Mouse (Mus musculus) embryonic facial prominence, embryonic 10.5 days (tissue): ENCODE results near the gene Cul7. TPM values are rescaled to one million over a fixed set of nuclear protein-coding genes. Genes with fewer than 3 reads are reported as not detected.
A peak's percentile ranks its signal among the peaks of the same experiment; 100 is the strongest.

Experiments used
- DNase-seq: peaks from one replicate; pipeline ENCODE4 v3.0.0-alpha.2; 2017; ENCODE audit warnings: low spot score
- H3K27ac ChIP-seq: fragments of 300-500 bp; sonication (generic); replicated peaks from 2 replicates; pipeline ENCODE4 v1.5.1; 2016; ENCODE audit warnings: mild to moderate bottlenecking
- H3K27me3 ChIP-seq: fragments of 300-500 bp; sonication (generic); replicated peaks from 2 replicates; pipeline ENCODE4 v1.6.1; 2016; ENCODE audit warnings: low read depth, mild to moderate bottlenecking; ENCODE audit not compliant: poor library complexity, severe bottlenecking
- H3K36me3 ChIP-seq: fragments of 300-500 bp; sonication (generic); replicated peaks from 2 replicates; pipeline ENCODE4 v1.6.1; 2016; ENCODE audit warnings: mild to moderate bottlenecking, moderate library complexity
- H3K4me1 ChIP-seq: fragments of 300-500 bp; sonication (generic); 2 replicates; pipeline ENCODE4 v1.6.1; 2016
- H3K4me3 ChIP-seq: fragments of 300-500 bp; sonication (generic); 2 replicates; pipeline ENCODE4 v1.5.1; 2016; ENCODE audit warnings: mild to moderate bottlenecking, moderate library complexity
- H3K9me3 ChIP-seq: fragments of 300-500 bp; sonication (generic); 2 replicates; pipeline ENCODE4 v1.6.1; 2016; ENCODE audit warnings: mild to moderate bottlenecking
- WGBS: fragments of 180-500 bp; shearing (Covaris S2); methylation state at CpG from one replicate; pipeline ENCODE4 v1.1.7; 2016; 5-methylcytosine and 5-hydroxymethylcytosine counted together
- polyA plus RNA-seq: library from polyadenylated mRNA; unstranded; fragments of >200 nt; fragmentation: Nextera tagmentation; extraction: Ambion mirVana; gene quantifications from 2 replicates; pipeline ENCODE4 v1.2.1, GENCODE M21; 2016

Cul7 gene
- polyA plus RNA-seq, 1 experiment from 2014 or later: 46.9 TPM

- peak; percentile 49 for DNase-seq
- Histone ChIP-seq H3K4me3 (peak overlapping the region; percentile 30; the same call in 1 of the 2 replicates), H3K36me3 (peaks cover 62% of the 10 kb centered on the region), H3K4me1 (peaks cover 16% of the 10 kb centered on the region), H3K27ac (peak overlapping the region; percentile 63), H3K9me3 (no peaks in the 10 kb centered on the region), H3K27me3 (no peaks in the 10 kb centered on the region)
- 29% methylated on average over 15 of the region's 15 CpGs for WGBS
These were observed 13.2 kb upstream of the Cul7 start for GRCm38 (mm10) chr17:46636831-46637523.

- Histone ChIP-seq H3K27ac (no peak overlapping the region), H3K27me3 (no peaks in the 10 kb centered on the region), H3K4me1 (peaks cover 25% of the 10 kb centered on the region), H3K36me3 (peaks cover 58% of the 10 kb centered on the region), H3K4me3 (no peak overlapping the region), H3K9me3 (no peaks in the 10 kb centered on the region)
- 84% methylated on average over 9 of the region's 9 CpGs for WGBS
- no peak for DNase-seq
These were observed 10.2 kb upstream of the Cul7 start for GRCm38 (mm10) chr17:46639929-46640328.

DNA sequence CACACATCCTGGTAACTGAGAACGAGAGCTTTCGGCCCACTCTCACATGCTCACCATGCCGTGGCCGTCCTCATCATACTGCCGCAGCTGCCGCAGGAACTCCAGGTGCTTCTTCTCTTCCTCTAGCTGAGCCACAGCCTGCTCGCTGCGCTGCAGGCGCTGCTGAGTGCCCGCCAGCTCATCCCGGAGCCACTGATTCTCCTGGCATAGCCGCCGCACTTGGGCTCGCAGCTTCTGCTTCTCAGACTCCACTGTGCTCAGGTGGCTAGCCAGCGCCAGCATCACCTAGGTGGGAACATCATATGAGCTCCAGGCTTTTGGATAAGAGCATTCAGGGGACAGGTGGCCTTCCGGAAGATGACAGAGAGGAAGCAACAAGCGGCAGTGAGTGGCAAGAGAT is 8.1 kb upstream of the Cul7 start:
- H3K36me3 ChIP-seq: peaks cover 41% of the 10 kb centered on the region
- H3K27me3 ChIP-seq: no peaks in the 10 kb centered on the region
- 88% methylated on average over 17 of the region's 17 CpGs for WGBS
- DNase-seq: no peak
- H3K4me1 ChIP-seq: peaks cover 25% of the 10 kb centered on the region
- 0 out of 2 replicates have a peak overlapping the region, but pooled peaks have one; percentile 3 for H3K4me3 ChIP-seq
- no peaks in the 10 kb centered on the region for H3K9me3 ChIP-seq
- no peak overlapping the region for H3K27ac ChIP-seq

DNA sequence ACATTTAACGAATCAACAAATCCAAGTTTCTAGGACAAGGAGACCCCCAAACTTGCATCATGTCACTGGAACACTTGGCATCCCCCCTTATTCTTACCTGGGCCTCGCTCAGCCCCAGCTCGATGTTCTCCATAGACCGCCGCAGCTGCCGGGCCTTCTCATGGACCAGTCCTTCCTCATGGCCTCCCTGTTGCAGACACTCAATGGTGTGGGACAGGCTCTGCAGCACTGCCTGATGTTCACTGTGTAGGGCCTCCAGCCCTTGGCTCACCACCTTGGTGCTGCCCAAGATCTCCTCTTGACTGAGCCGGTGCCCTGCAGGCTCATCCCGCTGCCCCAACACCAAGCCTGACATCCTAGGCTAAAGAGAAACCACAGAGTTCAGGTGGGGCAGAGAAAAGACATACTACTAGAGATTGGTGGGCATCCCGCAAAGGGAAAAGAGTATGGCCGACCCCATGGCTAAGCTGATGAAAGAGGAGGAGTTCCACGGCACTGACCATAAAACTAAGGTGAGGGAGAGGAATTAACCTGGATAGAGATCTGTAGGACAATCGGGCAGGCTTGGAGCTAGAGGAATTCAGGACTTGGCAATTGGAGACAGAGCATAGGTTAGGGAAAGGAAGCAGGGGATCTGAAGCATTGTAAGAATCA is 5.9 kb upstream of the Cul7 start:
- no peak overlapping the region for H3K27ac ChIP-seq
- peak overlapping the region; percentile 78 for H3K4me3 ChIP-seq
- 87% methylated on average over 12 of the region's 12 CpGs for WGBS

GRCm38 (mm10) chr17:46644916-46645475 is 5.1 kb upstream of the Cul7 start:
- peaks cover 52% of the 10 kb centered on the region for H3K36me3 ChIP-seq
- no peak for DNase-seq
- peaks cover 37% of the 10 kb centered on the region for H3K4me1 ChIP-seq
- no peaks in the 10 kb centered on the region for H3K27me3 ChIP-seq
- peak overlapping the region; percentile 89 for H3K27ac ChIP-seq
- H3K4me3 ChIP-seq: peak overlapping the region; percentile 78
- 10% methylated on average over 11 of the region's 11 CpGs for WGBS
- H3K9me3 ChIP-seq: no peaks in the 10 kb centered on the region

More for the DNA sequence above, 5.9 kb upstream of the Cul7 start:
- H3K9me3 ChIP-seq: no peaks in the 10 kb centered on the region
- no peaks in the 10 kb centered on the region for H3K27me3 ChIP-seq
- H3K36me3 ChIP-seq: peaks cover 52% of the 10 kb centered on the region
- DNase-seq: no peak
- peaks cover 30% of the 10 kb centered on the region for H3K4me1 ChIP-seq

DNA sequence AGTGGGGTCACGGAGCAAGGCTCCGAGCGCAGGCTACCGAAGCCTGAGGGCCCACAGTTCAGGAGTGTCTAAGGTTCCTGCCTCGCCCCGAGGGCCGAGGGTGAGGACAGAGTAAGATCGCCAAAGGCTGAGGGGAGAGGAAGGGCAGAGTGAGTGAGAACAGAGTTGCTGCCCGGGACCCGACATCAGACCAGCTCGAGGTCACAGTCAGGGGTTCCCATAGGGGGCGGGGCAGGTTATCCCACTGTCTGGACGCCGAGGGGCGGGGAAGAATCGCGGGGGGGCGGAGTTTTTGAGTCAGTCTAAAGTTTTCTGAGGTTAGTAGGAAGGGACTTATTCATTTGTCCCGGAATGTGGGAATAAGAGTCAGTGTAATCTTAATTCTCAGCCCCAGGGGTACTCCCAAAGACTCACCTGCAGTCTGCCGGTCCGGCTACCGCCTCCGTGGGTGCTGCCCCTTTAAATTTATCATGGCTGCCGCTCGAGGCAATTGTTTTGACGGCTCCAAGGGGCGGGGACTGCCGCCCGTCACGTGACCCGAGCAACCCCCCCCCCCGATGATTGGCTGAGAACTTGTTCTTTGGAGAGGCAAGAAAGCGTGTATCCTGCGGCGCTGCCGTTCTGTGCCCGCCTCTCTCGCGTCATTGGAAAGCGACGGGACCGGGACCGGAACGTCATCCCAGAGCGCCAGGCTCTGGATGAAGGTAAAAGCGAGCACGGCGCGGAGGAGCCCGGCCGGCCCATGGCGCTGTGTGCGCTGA is 4.4 kb upstream of the Cul7 start, which contains the start of the genes Klc4 and Mrpl2:
TSS of gene Klc4 (minus strand) at position 462 of the 761 bp plus-strand sequence.
TSS of gene Mrpl2 (plus strand) at position 669 of the 761 bp plus-strand sequence.
- DNase-seq: peak; percentile 99
- WGBS: under 1% methylated on average over 53 of the region's 53 CpGs

GRCm38 (mm10) chr17:46646322-46646662 is 3.8 kb upstream of the Cul7 start:
- Histone ChIP-seq H3K9me3 (no peaks in the 10 kb centered on the region), H3K4me1 (peaks cover 50% of the 10 kb centered on the region), H3K36me3 (peaks cover 39% of the 10 kb centered on the region), H3K4me3 (peak overlapping the region; percentile 78), H3K27ac (peak overlapping the region; percentile 89), H3K27me3 (no peaks in the 10 kb centered on the region)
- no peak for DNase-seq
- WGBS: under 1% methylated on average over 19 of the region's 19 CpGs

More for the DNA sequence above, 4.4 kb upstream of the Cul7 start, which contains the start of the genes Klc4 and Mrpl2:
- Histone ChIP-seq H3K27me3 (no peaks in the 10 kb centered on the region), H3K4me3 (peak within 1 kb of the TSS; percentile 78), H3K36me3 (peaks cover 44% of the 10 kb centered on the region), H3K27ac (peak within 1 kb of the TSS; percentile 89), H3K9me3 (no peaks in the 10 kb centered on the region), H3K4me1 (peaks cover 45% of the 10 kb centered on the region)

GRCm38 (mm10) chr17:46647279-46647678 is 2.9 kb upstream of the Cul7 start:
- Histone ChIP-seq H3K36me3 (peaks cover 39% of the 10 kb centered on the region), H3K9me3 (no peaks in the 10 kb centered on the region), H3K27ac (no peak overlapping the region), H3K4me3 (peak overlapping the region; percentile 78), H3K27me3 (no peaks in the 10 kb centered on the region), H3K4me1 (peaks cover 60% of the 10 kb centered on the region)
- DNase-seq: no peak
- 93% methylated on average over 7 of the region's 7 CpGs for WGBS

GRCm38 (mm10) chr17:46648436-46648835 is 1.7 kb upstream of the Cul7 start:
- no peak overlapping the region for H3K4me3 ChIP-seq
- peaks cover 50% of the 10 kb centered on the region for H3K36me3 ChIP-seq
- DNase-seq: no peak
- no peaks in the 10 kb centered on the region for H3K27me3 ChIP-seq
- 94% methylated on average over 9 of the region's 9 CpGs for WGBS
- H3K4me1 ChIP-seq: peaks cover 72% of the 10 kb centered on the region
- H3K27ac ChIP-seq: no peak overlapping the region
- H3K9me3 ChIP-seq: no peaks in the 10 kb centered on the region

GRCm38 (mm10) chr17:46649811-46650210 is 326 bp upstream of the Cul7 start:
- Histone ChIP-seq H3K4me1 (peaks cover 67% of the 10 kb centered on the region), H3K4me3 (peak overlapping the region; percentile 83), H3K9me3 (0 out of 2 replicates have a peak, but pooled peaks cover 2% of the 10 kb centered on the region), H3K36me3 (peaks cover 60% of the 10 kb centered on the region), H3K27me3 (no peaks in the 10 kb centered on the region), H3K27ac (peak overlapping the region; percentile 97)
- DNase-seq: no peak
- WGBS: 35% methylated on average over 15 of the region's 15 CpGs

- DNase-seq: no peak
- H3K4me3 ChIP-seq: peak overlapping the region; percentile 83
- H3K27me3 ChIP-seq: no peaks in the 10 kb centered on the region
- H3K36me3 ChIP-seq: peaks cover 75% of the 10 kb centered on the region
- H3K4me1 ChIP-seq: peaks cover 64% of the 10 kb centered on the region
- 0 out of 2 replicates have a peak, but pooled peaks cover 3% of the 10 kb centered on the region for H3K9me3 ChIP-seq
- WGBS: 78% methylated on average over 17 of the region's 17 CpGs
- peak overlapping the region; percentile 97 for H3K27ac ChIP-seq
These were observed 1.2 kb downstream of the Cul7 start for GRCm38 (mm10) chr17:46651292-46651691.
